Mouse (Mus musculus) intestine, embryonic 14.5 days (tissue): Measurements from ENCODE around the gene Mertk. TPM values are rescaled to one million over a fixed set of nuclear protein-coding genes. Genes with fewer than 3 reads are reported as not detected.

Source experiments
- ATAC-seq: fragments of 200-750 bp; cut with Nextera tagmentation; replicated peaks from 2 replicates; pipeline ENCODE4 v1.8.0; 2017; ENCODE audit warnings: low read depth, moderate number of reproducible peaks, moderate TSS enrichment, moderate library complexity; ENCODE audit not compliant: low FRiP score, low TSS enrichment
- DNase-seq: peaks from one replicate; pipeline ENCODE4 v3.0.0-alpha.2; 2018; ENCODE audit warnings: low spot score
- H3K27ac ChIP-seq: fragments of 300-500 bp; sonication (generic); 2 replicates; pipeline ENCODE4 v1.5.1; 2014; ENCODE audit warnings: low read depth, mild to moderate bottlenecking, control low read depth
- H3K27me3 ChIP-seq: fragments of 300-500 bp; sonication (generic); replicated peaks from 2 replicates; pipeline ENCODE4 v1.6.1; 2014; ENCODE audit warnings: low read length, control low read depth; ENCODE audit not compliant: control insufficient read depth, insufficient read depth
- H3K36me3 ChIP-seq: fragments of 300-500 bp; sonication (generic); 2 replicates; pipeline ENCODE4 v1.6.1; 2014; ENCODE audit warnings: low read length, control low read depth; ENCODE audit not compliant: control insufficient read depth, insufficient read depth
- H3K4me1 ChIP-seq: fragments of 300-500 bp; sonication (generic); replicated peaks from 2 replicates; pipeline ENCODE4 v1.6.1; 2014; ENCODE audit warnings: low read length, control low read depth, mixed read lengths; ENCODE audit not compliant: control insufficient read depth, insufficient read depth
- H3K4me2 ChIP-seq: fragments of 300-500 bp; sonication (generic); 2 replicates; pipeline ENCODE4 v1.6.1; 2014; ENCODE audit warnings: low read length
- H3K4me3 ChIP-seq: fragments of 300-500 bp; sonication (generic); 2 replicates; pipeline ENCODE4 v1.5.1; 2014; ENCODE audit warnings: low read depth, low read length, control low read depth, mixed read lengths
- H3K9ac ChIP-seq: fragments of 300-500 bp; sonication (generic); 2 replicates; pipeline ENCODE4 v1.6.1; 2014; ENCODE audit warnings: mild to moderate bottlenecking, low read length
- H3K9me3 ChIP-seq: fragments of 300-500 bp; sonication (generic); 2 replicates; pipeline ENCODE4 v1.6.1; 2016; ENCODE audit warnings: low read length, control low read depth; ENCODE audit not compliant: control insufficient read depth
- WGBS: fragments of 180-500 bp; shearing (Covaris S2); extraction: QIAGEN DNeasy Blood & Tissue Kit; methylation state at CpG from one replicate; pipeline ENCODE4 v1.1.7; 2014; 5-methylcytosine and 5-hydroxymethylcytosine counted together
- polyA plus RNA-seq: library from polyadenylated mRNA; unstranded; fragments of >200 nt; fragmentation: Nextera tagmentation; extraction: Ambion mirVana; gene quantifications from 2 replicates; pipeline ENCODE4 v1.2.1, GENCODE M21; 2014

Gene Mertk
- polyA plus RNA-seq, 1 experiment from 2014 or later: 7.0 TPM

- no peaks in the 10 kb centered on the region for H3K27me3 ChIP-seq
- H3K9ac ChIP-seq: no peak overlapping the region
- peaks cover 4% of the 10 kb centered on the region for H3K4me1 ChIP-seq
- H3K4me2 ChIP-seq: no peak overlapping the region
- DNase-seq (no peak), ATAC-seq (no peak)
- no peaks in the 10 kb centered on the region for H3K9me3 ChIP-seq
- no peak overlapping the region for H3K4me3 ChIP-seq
- H3K36me3 ChIP-seq: no peaks in the 10 kb centered on the region
- H3K27ac ChIP-seq: no peak overlapping the region
Measured at GRCm38 (mm10) chr2:128694548-128694947, 4.2 kb upstream of the Mertk start.

GRCm38 (mm10) chr2:128696426-128696825 is 2.3 kb upstream of the Mertk start:
- DNase-seq (no peak), ATAC-seq (no peak)
- H3K27ac ChIP-seq: no peak overlapping the region
- no peak overlapping the region for H3K4me3 ChIP-seq
- peaks cover 4% of the 10 kb centered on the region for H3K4me1 ChIP-seq
- H3K27me3 ChIP-seq: no peaks in the 10 kb centered on the region
- no peak overlapping the region for H3K4me2 ChIP-seq
- no peaks in the 10 kb centered on the region for H3K9me3 ChIP-seq
- no peaks in the 10 kb centered on the region for H3K36me3 ChIP-seq
- 70% methylated on average over 3 of the region's 3 CpGs for WGBS
- no peak overlapping the region for H3K9ac ChIP-seq

- ATAC-seq: no peak
- H3K27ac ChIP-seq: no peak overlapping the region
- 93% methylated on average over 1 of the region's 1 CpGs for WGBS
Measured at GRCm38 (mm10) chr2:128697047-128697446, 1.7 kb upstream of the Mertk start.

GRCm38 (mm10) chr2:128697566-128697965 is 1.2 kb upstream of the Mertk start:
- H3K27me3 ChIP-seq: no peaks in the 10 kb centered on the region
- H3K4me3 ChIP-seq: peak overlapping the region; percentile 77
- 51% methylated on average over 5 of the region's 5 CpGs for whole genome bisulfite sequencing
- DNase-seq (no peak), ATAC-seq (no peak)
- no peaks in the 10 kb centered on the region for H3K36me3 ChIP-seq
- peak overlapping the region; percentile 76 for H3K4me2 ChIP-seq
- H3K4me1 ChIP-seq: peaks cover 4% of the 10 kb centered on the region
- peak overlapping the region; percentile 82; the same call in 1 of the 2 replicates for H3K27ac ChIP-seq
- no peaks in the 10 kb centered on the region for H3K9me3 ChIP-seq
- peak overlapping the region; percentile 47 for H3K9ac ChIP-seq

More at GRCm38 (mm10) chr2:128697047-128697446, 1.7 kb upstream of the Mertk start:
- Histone ChIP-seq H3K36me3 (no peaks in the 10 kb centered on the region), H3K9ac (no peak overlapping the region), H3K27me3 (no peaks in the 10 kb centered on the region), H3K4me1 (peaks cover 4% of the 10 kb centered on the region), H3K4me2 (no peak overlapping the region), H3K9me3 (no peaks in the 10 kb centered on the region), H3K4me3 (no peak overlapping the region)
- DNase-seq: no peak

- Histone ChIP-seq H3K36me3 (no peaks in the 10 kb centered on the region), H3K27me3 (no peaks in the 10 kb centered on the region), H3K4me2 (peak overlapping the region; percentile 76), H3K4me3 (peak overlapping the region; percentile 77), H3K27ac (peak overlapping the region; percentile 82), H3K4me1 (peaks cover 4% of the 10 kb centered on the region), H3K9ac (peak overlapping the region; percentile 47), H3K9me3 (no peaks in the 10 kb centered on the region)
- DNase-seq (peak; percentile 91), ATAC-seq (peak; percentile 85)
- WGBS: under 1% methylated on average over 14 of the region's 14 CpGs
Measured at GRCm38 (mm10) chr2:128698140-128698692, 540 bp upstream of the Mertk start.

GRCm38 (mm10) chr2:128699201-128699885 is 587 bp downstream of the Mertk start:
- H3K4me2 ChIP-seq: peak overlapping the region; percentile 76
- peak overlapping the region; percentile 82 for H3K27ac ChIP-seq
- no peaks in the 10 kb centered on the region for H3K9me3 ChIP-seq
- peak overlapping the region; percentile 77 for H3K4me3 ChIP-seq
- H3K4me1 ChIP-seq: peaks cover 4% of the 10 kb centered on the region
- H3K9ac ChIP-seq: peak overlapping the region; percentile 67
- WGBS: 1% methylated on average over 24 of the region's 24 CpGs
- peak; percentile 44 for ATAC-seq
- H3K27me3 ChIP-seq: no peaks in the 10 kb centered on the region
- DNase-seq: peak; percentile 87
- H3K36me3 ChIP-seq: no peaks in the 10 kb centered on the region

- Histone ChIP-seq H3K9me3 (no peaks in the 10 kb centered on the region), H3K36me3 (no peaks in the 10 kb centered on the region), H3K9ac (no peak overlapping the region), H3K4me1 (no peaks in the 10 kb centered on the region), H3K4me2 (no peak overlapping the region), H3K27me3 (no peaks in the 10 kb centered on the region), H3K4me3 (no peak overlapping the region), H3K27ac (no peak overlapping the region)
- ATAC-seq (no peak), DNase-seq (no peak)
- WGBS: 98% methylated on average over 3 of the region's 3 CpGs
Measured at GRCm38 (mm10) chr2:128704474-128704873, 5.7 kb downstream of the Mertk start.

GRCm38 (mm10) chr2:128709264-128709663 is 10.5 kb downstream of the Mertk start:
- Histone ChIP-seq H3K4me2 (no peak overlapping the region), H3K4me1 (peaks cover 20% of the 10 kb centered on the region; the same call in 1 of the 2 replicates), H3K36me3 (no peaks in the 10 kb centered on the region), H3K27me3 (no peaks in the 10 kb centered on the region), H3K27ac (no peak overlapping the region), H3K9me3 (no peaks in the 10 kb centered on the region), H3K4me3 (no peak overlapping the region), H3K9ac (no peak overlapping the region)
- ATAC-seq (no peak), DNase-seq (no peak)
- 52% methylated on average over 6 of the region's 6 CpGs for WGBS

GRCm38 (mm10) chr2:128710609-128711008 is 11.9 kb downstream of the Mertk start:
- Histone ChIP-seq H3K4me1 (peaks cover 32% of the 10 kb centered on the region), H3K27me3 (no peaks in the 10 kb centered on the region), H3K9ac (no peak overlapping the region), H3K36me3 (no peaks in the 10 kb centered on the region), H3K4me2 (no peak overlapping the region), H3K27ac (no peak overlapping the region), H3K4me3 (no peak overlapping the region), H3K9me3 (no peaks in the 10 kb centered on the region)
- DNase-seq: no peak
- WGBS: 68% methylated on average over 6 of the region's 6 CpGs
- no peak for ATAC-seq
